Mouse (Mus musculus) embryonic stem cell, embryonic (primary cell): ENCODE data around the gene Cdcp1.

Experiments
- CTCF ChIA-PET, 4 experiments: fragments of 300-600 bp in 2 of 4; fragments of 350-600 bp in 2 of 4; sonication (Branson Sonifier 250); formaldehyde crosslinking; loops; one replicate each; lab custom pipeline; 2022; ENCODE audit warnings: inconsistent platforms in 2 of 4; lab: Charles Lee
- POLR2A ChIA-PET, 4 experiments: fragments of 300-600 bp in 2 of 4; fragments of 350-600 bp in 2 of 4; sonication (Branson Sonifier 250); formaldehyde crosslinking; loops; one replicate each; lab custom pipeline; 2022; ENCODE audit warnings: antibody characterized with exemption in 4 of 4, inconsistent platforms in 1 of 4; lab: Charles Lee

Gene Cdcp1

GRCm38 (mm10) chr9:123235621-123236020, 19.8 kb upstream of the Cdcp1 start:
- POLR2A ChIA-PET = interaction anchor here in 1 of 4 experiments (0.6 to 2.8 kb wide), 2 partner anchors 20 to 458 kb away, joined by 6 to 8 read pairs; partner anchors contain the start of gene Cdcp1
- CTCF ChIA-PET = interaction anchor here in 2 of 4 experiments (0.7 to 1.0 kb wide), 3 partner anchors 17 to 991 kb away, joined by 3 to 6 read pairs (median 3); no protein-coding TSS in a partner anchor

- POLR2A ChIA-PET = no interaction called here
- CTCF ChIA-PET = no interaction called here
These were observed 14.0 kb upstream of the Cdcp1 start for GRCm38 (mm10) chr9:123229826-123230225.

- POLR2A ChIA-PET = no interaction called here
- CTCF ChIA-PET = no interaction called here
These were observed 12.8 kb upstream of the Cdcp1 start for GRCm38 (mm10) chr9:123228671-123229070.

- ChIA-PET CTCF (no interaction called here), POLR2A (interaction anchor here in 2 of 4 experiments (0.6 to 0.7 kb wide), 3 partner anchors 12 to 939 kb away, joined by 3 to 5 read pairs (median 3); no protein-coding TSS in a partner anchor)
These were observed 11.4 kb upstream of the Cdcp1 start for GRCm38 (mm10) chr9:123227106-123227750.

- CTCF ChIA-PET = interaction anchor here in 1 of 4 experiments (1.6 kb wide), 1 partner anchor 65 kb away, joined by 4 read pairs; no protein-coding TSS in a partner anchor
- POLR2A ChIA-PET = interaction anchor here in 1 of 4 experiments (0.6 kb wide), 1 partner anchor 96 kb away, joined by 3 read pairs; no protein-coding TSS in a partner anchor
These were observed 9.1 kb upstream of the Cdcp1 start for GRCm38 (mm10) chr9:123224863-123225431.

- CTCF ChIA-PET = interaction anchor here in 1 of 4 experiments (0.6 kb wide), 1 partner anchor 18 kb away, joined by 3 read pairs; no protein-coding TSS in a partner anchor
- POLR2A ChIA-PET = interaction anchor here in 1 of 4 experiments (1.1 kb wide), 1 partner anchor 40 kb away, joined by 3 read pairs; no protein-coding TSS in a partner anchor
These were observed 4.0 kb upstream of the Cdcp1 start for GRCm38 (mm10) chr9:123219826-123220225.

- CTCF ChIA-PET = no interaction called here
These were observed 2.5 kb downstream of the Cdcp1 start for GRCm38 (mm10) chr9:123213371-123213770.

GRCm38 (mm10) chr9:123207895-123208294, 7.9 kb downstream of the Cdcp1 start:
- POLR2A ChIA-PET = no interaction called here

More at GRCm38 (mm10) chr9:123213371-123213770, 2.5 kb downstream of the Cdcp1 start:
- POLR2A ChIA-PET = no interaction called here

GRCm38 (mm10) chr9:123206948-123207347, 8.9 kb downstream of the Cdcp1 start:
- CTCF ChIA-PET = interaction anchor here in 1 of 4 experiments (0.6 kb wide), 1 partner anchor 441 kb away, joined by 3 read pairs; no protein-coding TSS in a partner anchor
- POLR2A ChIA-PET = interaction anchor here in 1 of 4 experiments (1.4 kb wide), 1 partner anchor 8 kb away, joined by 5 read pairs; the partner anchor contains the start of gene Cdcp1

More at GRCm38 (mm10) chr9:123207895-123208294, 7.9 kb downstream of the Cdcp1 start:
- CTCF ChIA-PET = no interaction called here

GRCm38 (mm10) chr9:123206526-123206925, 9.3 kb downstream of the Cdcp1 start:
- POLR2A ChIA-PET = interaction anchor here in 2 of 4 experiments (1.0 to 1.4 kb wide), 2 partner anchors 8 to 9 kb away, joined by 5 to 6 read pairs; partner anchors contain the start of gene Cdcp1 (in 2 of the 2)
- CTCF ChIA-PET = interaction anchor here in 2 of 4 experiments (0.6 kb wide), 2 partner anchors 34 to 441 kb away, joined by 3 read pairs; no protein-coding TSS in a partner anchor

- POLR2A ChIA-PET = interaction anchor here in 1 of 4 experiments (1.0 kb wide), 1 partner anchor 13 kb away, joined by 3 read pairs; no protein-coding TSS in a partner anchor
- CTCF ChIA-PET = no interaction called here
These were observed 15.7 kb downstream of the Cdcp1 start for GRCm38 (mm10) chr9:123200116-123200515.

GRCm38 (mm10) chr9:123188271-123188670, 27.6 kb downstream of the Cdcp1 start:
- ChIA-PET CTCF (no interaction called here), POLR2A (no interaction called here)

GRCm38 (mm10) chr9:123187589-123187988, 28.2 kb downstream of the Cdcp1 start:
- ChIA-PET CTCF (interaction anchor here in 1 of 4 experiments (0.7 kb wide), 1 partner anchor 551 kb away, joined by 6 read pairs; no protein-coding TSS in a partner anchor), POLR2A (no interaction called here)

- ChIA-PET POLR2A (interaction anchor here in 1 of 4 experiments (0.6 to 1.3 kb wide), 2 partner anchors 14 to 751 kb away, joined by 3 read pairs; no protein-coding TSS in a partner anchor), CTCF (no interaction called here)
These were observed 29.7 kb downstream of the Cdcp1 start for GRCm38 (mm10) chr9:123186151-123186550.

GRCm38 (mm10) chr9:123185546-123185945, 30.3 kb downstream of the Cdcp1 start:
- CTCF ChIA-PET = no interaction called here
- POLR2A ChIA-PET = interaction anchor here in 1 of 4 experiments (0.6 kb wide), 1 partner anchor 750 kb away, joined by 3 read pairs; no protein-coding TSS in a partner anchor

- CTCF ChIA-PET = no interaction called here
- POLR2A ChIA-PET = no interaction called here
These were observed 32.6 kb downstream of the Cdcp1 start for GRCm38 (mm10) chr9:123183226-123183625.

- ChIA-PET POLR2A (no interaction called here), CTCF (interaction anchor here in 1 of 4 experiments (0.6 kb wide), 1 partner anchor 75 kb away, joined by 3 read pairs; no protein-coding TSS in a partner anchor)
These were observed 35.8 kb downstream of the Cdcp1 start for GRCm38 (mm10) chr9:123180003-123180402.

GRCm38 (mm10) chr9:123177380-123178048, 38.3 kb downstream of the Cdcp1 start:
- CTCF ChIA-PET = interaction anchor here in 1 of 4 experiments (1.1 kb wide), 1 partner anchor 18 kb away, joined by 3 read pairs; no protein-coding TSS in a partner anchor
- POLR2A ChIA-PET = no interaction called here
